Mouse (Mus musculus) heart, adult 11 months (tissue): Measurements from ENCODE around the gene Paqr9.

Source experiments
- DNase-seq: peaks from one replicate; pipeline ENCODE4 v3.0.0; 2022

Gene Paqr9

GRCm38 (mm10) chr9:95559059-95559935 is at the start of gene Paqr9:
Gene Paqr9, plus strand, starts transcription at chr9:95559657.
- peak; percentile 87 for DNase-seq

GRCm38 (mm10) chr9:95510693-95511404 is 48.6 kb upstream of the Paqr9 start:
- DNase-seq = no peak

- DNase-seq = peak; percentile 99
Measured at GRCm38 (mm10) chr9:95511472-95512330, 47.8 kb upstream of the Paqr9 start, which contains the start of gene U2surp. Gene U2surp, minus strand, starts transcription at chr9:95511996.

- DNase-seq = peak; percentile 67
Measured at GRCm38 (mm10) chr9:95512331-95513030, 47.0 kb upstream of the Paqr9 start.

GRCm38 (mm10) chr9:95513776-95514175 is 45.7 kb upstream of the Paqr9 start:
- peak; percentile 85 for DNase-seq

- peak; percentile 66 for DNase-seq
Measured at GRCm38 (mm10) chr9:95514361-95514760, 45.1 kb upstream of the Paqr9 start.

GRCm38 (mm10) chr9:95520563-95520962 is 38.9 kb upstream of the Paqr9 start:
- DNase-seq = peak; percentile 64

GRCm38 (mm10) chr9:95521031-95521430 is 38.4 kb upstream of the Paqr9 start:
- DNase-seq = peak; percentile 55

GRCm38 (mm10) chr9:95521566-95521965 is 37.9 kb upstream of the Paqr9 start:
- peak; percentile 84 for DNase-seq

- peak; percentile 67 for DNase-seq
Measured at GRCm38 (mm10) chr9:95522561-95522960, 36.9 kb upstream of the Paqr9 start.

GRCm38 (mm10) chr9:95525376-95525775 is 34.1 kb upstream of the Paqr9 start:
- no peak for DNase-seq

GRCm38 (mm10) chr9:95525961-95526360 is 33.5 kb upstream of the Paqr9 start:
- peak; percentile 92 for DNase-seq

GRCm38 (mm10) chr9:95527676-95528075 is 31.8 kb upstream of the Paqr9 start:
- DNase-seq = peak; percentile 73

- peak; percentile 84 for DNase-seq
Measured at GRCm38 (mm10) chr9:95531144-95531543, 28.3 kb upstream of the Paqr9 start.

GRCm38 (mm10) chr9:95533817-95534216 is 25.6 kb upstream of the Paqr9 start:
- DNase-seq = no peak

GRCm38 (mm10) chr9:95539176-95539800 is 20.2 kb upstream of the Paqr9 start:
- no peak for DNase-seq

- DNase-seq = peak; percentile 94
Measured at GRCm38 (mm10) chr9:95540487-95540886, 19.0 kb upstream of the Paqr9 start.

GRCm38 (mm10) chr9:95541208-95541607 is 18.2 kb upstream of the Paqr9 start:
- no peak for DNase-seq

- peak; percentile 65 for DNase-seq
Measured at GRCm38 (mm10) chr9:95541650-95542432, 17.6 kb upstream of the Paqr9 start.

GRCm38 (mm10) chr9:95542475-95542874 is 17.0 kb upstream of the Paqr9 start:
- no peak for DNase-seq

GRCm38 (mm10) chr9:95544598-95544997 is 14.9 kb upstream of the Paqr9 start:
- no peak for DNase-seq
